Mouse (Mus musculus) bone marrow macrophage, adult 2 months (primary cell): ENCODE measurements around the gene Ssh1.

ENCODE experiments used
- CTCF ChIP-seq: IDR thresholded peaks from 2 replicates; pipeline ENCODE4 v1.5.1; 2012; ENCODE audit warnings: low read depth, mild to moderate bottlenecking, low read length, moderate library complexity
- POLR2A ChIP-seq: IDR thresholded peaks from 2 replicates; pipeline ENCODE4 v1.6.1; 2012; ENCODE audit warnings: mild to moderate bottlenecking, low read depth, low read length, borderline replicate concordance

- no peak for TF ChIP-seq CTCF
- no peak for TF ChIP-seq POLR2A
Observed at GRCm38 (mm10) chr5:113887132-113887531, 106.6 kb downstream of the Ssh1 start.
